Mouse (Mus musculus) cerebellum, adult 2 months (tissue): Measurements from ENCODE around the gene Hist2h4. TPM values are rescaled to one million over a fixed set of nuclear protein-coding genes. Genes with fewer than 3 reads are reported as not detected.
A peak's percentile ranks its signal among the peaks of the same experiment; 100 is the strongest.

Experiments
- DNase-seq, 2 experiments: peaks; one replicate each; pipeline ENCODE4 v3.0.0; 2021
- H3K27ac ChIP-seq: fragments of 200-500 bp; 2 replicates; pipeline ENCODE4 v1.5.1; 2012; ENCODE audit warnings: low read length, control low read depth, inconsistent platforms; ENCODE audit not compliant: insufficient read depth
- H3K27me3 ChIP-seq: fragments of 200-500 bp; 2 replicates; pipeline ENCODE4 v1.6.1; 2012; ENCODE audit warnings: inconsistent platforms, mild to moderate bottlenecking, low read length, moderate library complexity; ENCODE audit not compliant: control insufficient read depth, insufficient read depth
- H3K4me1 ChIP-seq: fragments of 200-500 bp; 2 replicates; pipeline ENCODE4 v1.6.1; 2011; ENCODE audit warnings: low read length; ENCODE audit not compliant: control insufficient read depth, insufficient read depth
- H3K4me3 ChIP-seq: fragments of 200-500 bp; replicated peaks from 2 replicates; pipeline ENCODE3; 2011; ENCODE audit warnings: mild to moderate bottlenecking, low read depth, low read length, control low read depth; ENCODE audit not compliant: insufficient read depth
- CTCF ChIP-seq: fragments of 200-500 bp; IDR thresholded peaks from 2 replicates; pipeline ENCODE4 v1.5.1; 2011; ENCODE audit warnings: low read depth, mild to moderate bottlenecking, control low read depth, low read length, moderate library complexity, borderline replicate concordance; ENCODE audit not compliant: insufficient read depth
- POLR2A ChIP-seq: fragments of 200-500 bp; IDR thresholded peaks from 2 replicates; pipeline ENCODE4 v1.6.1; 2011; ENCODE audit warnings: low read length, control low read depth, borderline replicate concordance; ENCODE audit not compliant: insufficient read depth
- WGBS: fragments of 180-500 bp; shearing (Covaris S2); methylation state at CpG from one replicate; pipeline ENCODE4 v1.1.7; 2018; 5-methylcytosine and 5-hydroxymethylcytosine counted together
- polyA plus RNA-seq: library from polyadenylated mRNA; depleted of rRNA; stranded (reverse); fragments of >200 nt; gene quantifications from 2 replicates; pipeline ENCODE4 v1.2.3, GENCODE M21; 2012; rRNA removed

The Hist2h4 gene
- 6.2 and 8.7 TPM in 2 replicates for polyA plus RNA-seq

DNA sequence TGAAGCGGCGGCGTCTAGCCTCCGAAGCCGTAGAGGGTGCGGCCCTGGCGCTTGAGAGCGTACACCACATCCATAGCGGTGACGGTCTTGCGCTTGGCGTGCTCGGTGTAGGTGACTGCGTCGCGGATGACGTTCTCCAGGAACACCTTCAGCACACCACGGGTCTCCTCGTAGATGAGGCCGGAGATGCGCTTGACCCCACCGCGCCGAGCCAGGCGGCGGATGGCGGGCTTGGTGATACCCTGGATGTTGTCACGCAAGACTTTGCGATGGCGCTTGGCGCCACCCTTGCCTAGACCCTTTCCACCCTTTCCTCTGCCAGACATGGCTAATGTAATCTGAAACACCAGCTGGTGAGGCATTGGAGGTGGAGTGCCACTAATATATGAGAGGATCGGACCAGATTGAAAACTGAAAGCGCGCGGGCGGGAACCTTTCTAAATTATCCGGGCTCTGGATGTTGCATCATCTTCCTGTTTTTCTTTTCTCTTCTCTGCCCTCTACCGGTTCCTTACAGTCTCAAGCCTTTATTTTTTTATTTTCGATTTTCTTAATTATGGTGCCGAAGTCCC, at the start of gene Hist2h4:
TSS of gene Hist2h4 (minus strand) at position 333 of the 572 bp plus-strand sequence.
- no peaks in the 10 kb centered on the region for H3K27me3 ChIP-seq
- no peak; the same call in 1 of the 2 replicates for TF ChIP-seq CTCF
- peak; percentile 100 for TF ChIP-seq POLR2A
- peak; percentile 98 to 99 for DNase-seq
- H3K27ac ChIP-seq, result peak within 1 kb of the TSS; percentile 91
- under 1% methylated on average over 40 of the region's 40 CpGs for whole genome bisulfite sequencing
- H3K4me3 ChIP-seq, result peak within 1 kb of the TSS; percentile 72
- peaks cover 6% of the 10 kb centered on the region; the same call in 1 of the 2 replicates for H3K4me1 ChIP-seq

DNA sequence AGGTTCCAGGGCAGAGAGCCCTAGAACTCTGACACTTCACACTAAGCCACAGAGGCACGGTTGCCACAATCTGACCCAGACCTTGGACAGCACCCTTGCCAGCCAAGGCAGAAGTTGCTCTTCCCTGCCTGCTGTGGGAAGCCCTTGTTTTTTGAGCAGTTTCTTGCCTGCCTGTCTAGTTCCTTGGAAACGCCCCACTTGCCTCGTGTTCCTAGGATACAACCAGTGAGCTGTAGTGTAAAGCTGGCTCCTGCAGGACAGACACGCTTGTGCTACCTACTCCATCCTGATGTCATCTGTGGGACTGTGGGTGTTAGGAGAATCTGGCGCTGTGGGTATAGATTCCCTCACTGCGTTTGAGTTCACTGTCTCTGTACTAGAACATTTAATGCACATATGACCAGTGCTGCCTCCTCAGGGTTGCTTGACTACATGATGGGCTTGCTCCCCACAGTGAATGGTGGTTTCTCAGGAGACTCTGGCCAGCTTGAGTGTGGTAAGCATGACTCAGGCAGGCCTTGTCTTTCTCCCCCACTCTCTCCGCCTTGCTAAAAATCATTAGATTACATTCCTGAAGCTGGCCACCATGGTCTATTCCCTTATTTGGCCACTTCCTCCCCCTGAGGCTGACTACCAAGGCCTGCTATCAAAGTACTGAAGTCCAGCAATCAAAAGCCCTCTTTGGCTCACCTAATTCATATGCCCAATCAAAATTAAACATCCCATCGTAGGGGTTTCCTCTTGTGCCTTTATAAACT, 49.4 kb upstream of the Hist2h4 start:
- TF ChIP-seq CTCF (no peak), POLR2A (no peak)
- Histone ChIP-seq H3K4me3 (no peak overlapping the region), H3K4me1 (no peaks in the 10 kb centered on the region), H3K27me3 (no peaks in the 10 kb centered on the region), H3K27ac (no peak overlapping the region)
- WGBS, result 29% methylated on average over 8 of the region's 8 CpGs
- peak in 1 of 2 experiments; percentile 5 for DNase-seq

DNA sequence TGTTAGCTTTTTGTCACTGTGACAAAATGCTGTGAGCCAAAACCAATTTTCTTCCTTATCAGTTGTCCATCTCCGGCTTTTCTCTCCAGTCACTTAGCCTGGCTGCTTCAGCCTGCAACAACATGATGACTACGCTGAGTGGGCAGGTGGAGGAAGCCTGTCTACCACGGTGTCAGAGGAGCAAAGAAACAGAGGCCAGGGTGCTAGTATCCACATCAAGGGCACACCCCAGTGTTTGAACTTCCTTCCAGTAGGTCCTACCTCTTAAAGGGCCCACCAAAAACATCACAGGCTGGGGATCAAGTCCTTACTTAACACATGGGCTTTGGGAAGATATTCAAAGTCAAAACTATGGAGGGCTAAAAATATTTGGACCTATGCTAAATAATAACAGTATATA, 46.3 kb upstream of the Hist2h4 start:
- 66% methylated on average over 3 of the region's 3 CpGs for WGBS
- Histone ChIP-seq H3K27ac (no peak overlapping the region), H3K4me1 (no peaks in the 10 kb centered on the region), H3K4me3 (no peak overlapping the region), H3K27me3 (no peaks in the 10 kb centered on the region)
- TF ChIP-seq POLR2A (no peak), CTCF (no peak)
- no peak for DNase-seq

DNA sequence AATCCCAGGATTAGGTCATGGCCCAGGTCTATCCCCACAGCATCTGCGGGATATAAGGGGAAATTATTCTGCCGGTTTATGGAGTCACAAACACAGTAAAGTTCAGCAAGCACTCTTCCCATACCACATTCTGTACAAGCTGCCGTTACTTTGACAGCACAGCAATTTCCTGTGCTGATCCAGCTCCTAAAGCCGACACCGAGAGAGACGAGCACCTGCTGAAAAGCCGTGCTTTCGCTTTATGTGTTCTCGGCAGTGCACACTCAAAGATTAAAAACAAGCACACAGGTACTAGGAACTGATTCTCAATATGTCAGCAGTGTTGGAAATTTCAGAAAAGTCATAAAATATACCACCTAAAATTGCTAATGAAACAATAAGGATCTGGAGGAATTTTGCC, 43.4 kb upstream of the Hist2h4 start:
- no peak overlapping the region for H3K27ac ChIP-seq
- WGBS, result 70% methylated on average over 9 of the region's 9 CpGs
- no peak for TF ChIP-seq CTCF
- TF ChIP-seq POLR2A, result no peak

DNA sequence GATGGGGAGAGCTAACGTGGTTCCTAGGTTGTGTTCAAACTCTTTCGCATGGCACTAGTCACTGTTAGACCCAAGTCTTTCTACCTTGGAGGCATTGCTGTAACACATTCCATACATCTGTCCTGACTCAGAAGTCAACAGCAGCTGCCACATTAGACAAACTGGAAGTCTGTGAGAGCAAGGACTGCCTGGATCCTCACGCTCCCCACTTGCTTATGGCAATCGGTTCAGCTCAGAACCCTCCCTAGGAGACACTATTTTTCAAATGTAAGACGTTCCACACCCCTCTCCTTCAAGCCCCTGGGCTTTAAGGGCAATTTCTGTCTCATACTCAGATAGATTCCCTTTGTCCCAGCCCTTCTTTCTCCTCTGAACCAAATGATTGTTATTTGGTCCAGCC, 39.0 kb upstream of the Hist2h4 start:
- no peak overlapping the region for H3K4me3 ChIP-seq
- no peak overlapping the region for H3K27ac ChIP-seq
- 85% methylated on average over 5 of the region's 5 CpGs for WGBS
- H3K4me1 ChIP-seq, result no peaks in the 10 kb centered on the region
- DNase-seq, result no peak
- no peak for TF ChIP-seq CTCF
- no peak for TF ChIP-seq POLR2A
- no peaks in the 10 kb centered on the region; the same call in 1 of the 2 replicates for H3K27me3 ChIP-seq

More for the DNA sequence above, 43.4 kb upstream of the Hist2h4 start:
- no peaks in the 10 kb centered on the region for H3K4me1 ChIP-seq
- H3K27me3 ChIP-seq, result no peaks in the 10 kb centered on the region
- no peak overlapping the region for H3K4me3 ChIP-seq
- DNase-seq, result no peak

DNA sequence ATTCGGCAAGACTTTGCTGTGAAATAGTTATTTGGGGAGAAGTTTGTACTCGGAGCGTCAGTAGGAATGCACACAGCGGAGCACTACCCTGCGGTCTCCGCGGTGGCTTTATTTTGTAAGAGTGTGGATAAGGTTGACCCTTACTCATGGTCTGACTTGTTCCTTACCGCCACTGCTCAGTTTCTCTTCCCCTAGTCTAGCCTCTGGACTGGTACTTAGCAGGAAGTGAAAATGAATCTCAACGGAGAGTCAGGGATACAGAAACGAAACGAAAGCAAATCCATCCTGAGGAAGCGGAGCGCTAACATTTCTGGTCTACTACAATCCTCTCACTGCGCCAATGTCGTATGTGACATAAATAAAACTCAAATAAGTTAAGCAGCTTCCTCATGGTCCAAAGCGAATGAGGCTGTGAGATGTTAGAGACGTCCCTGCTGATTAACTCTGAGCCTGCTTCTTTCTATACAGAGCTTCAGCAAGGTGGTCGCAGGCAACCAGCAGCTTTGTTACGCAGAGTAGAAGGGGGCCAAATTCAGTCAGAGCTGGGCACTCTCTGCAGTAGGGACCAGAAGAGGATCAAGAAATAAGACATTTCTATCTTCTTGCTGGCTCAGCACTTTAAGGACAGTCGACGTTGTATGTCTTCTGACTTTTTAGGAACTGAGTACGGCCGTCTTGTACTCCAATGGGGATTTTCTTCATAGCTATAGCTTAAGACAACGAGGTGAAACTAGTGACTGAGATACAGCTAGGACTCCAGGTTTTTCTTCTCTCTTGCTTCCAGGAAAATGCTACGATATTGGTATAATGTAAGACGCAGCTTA, 37.8 kb upstream of the Hist2h4 start:
- no peaks in the 10 kb centered on the region; the same call in 1 of the 2 replicates for H3K27me3 ChIP-seq
- no peak overlapping the region for H3K27ac ChIP-seq
- no peaks in the 10 kb centered on the region for H3K4me1 ChIP-seq
- TF ChIP-seq CTCF (no peak), POLR2A (no peak)
- no peak for DNase-seq
- WGBS, result 77% methylated on average over 26 of the region's 26 CpGs
- no peak overlapping the region for H3K4me3 ChIP-seq

DNA sequence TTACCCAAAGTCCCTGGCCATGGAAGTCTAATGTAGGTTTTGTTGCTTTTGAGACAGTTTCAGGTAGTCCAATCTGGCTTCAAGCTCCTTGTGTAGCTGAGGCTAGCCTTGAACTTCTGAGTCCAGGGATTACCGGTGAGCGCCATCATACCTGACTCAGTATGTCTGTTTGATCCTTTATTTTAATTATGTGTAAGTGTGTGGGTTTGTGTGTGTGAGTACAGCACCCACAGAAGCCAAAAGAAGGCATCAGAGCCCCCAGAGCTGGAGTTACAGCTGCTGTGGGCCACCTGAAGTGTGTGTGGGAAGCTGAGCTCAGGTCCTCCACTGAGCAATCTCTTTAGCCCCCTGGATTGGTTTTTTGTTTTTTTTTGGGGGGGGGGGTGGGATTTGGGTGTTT, 36.5 kb upstream of the Hist2h4 start:
- Histone ChIP-seq H3K4me1 (no peaks in the 10 kb centered on the region), H3K4me3 (no peak overlapping the region), H3K27ac (no peak overlapping the region), H3K27me3 (no peaks in the 10 kb centered on the region; the same call in 1 of the 2 replicates)
- WGBS, result 95% methylated on average over 2 of the region's 2 CpGs
- no peak for DNase-seq
- TF ChIP-seq CTCF, result no peak
- no peak for TF ChIP-seq POLR2A

DNA sequence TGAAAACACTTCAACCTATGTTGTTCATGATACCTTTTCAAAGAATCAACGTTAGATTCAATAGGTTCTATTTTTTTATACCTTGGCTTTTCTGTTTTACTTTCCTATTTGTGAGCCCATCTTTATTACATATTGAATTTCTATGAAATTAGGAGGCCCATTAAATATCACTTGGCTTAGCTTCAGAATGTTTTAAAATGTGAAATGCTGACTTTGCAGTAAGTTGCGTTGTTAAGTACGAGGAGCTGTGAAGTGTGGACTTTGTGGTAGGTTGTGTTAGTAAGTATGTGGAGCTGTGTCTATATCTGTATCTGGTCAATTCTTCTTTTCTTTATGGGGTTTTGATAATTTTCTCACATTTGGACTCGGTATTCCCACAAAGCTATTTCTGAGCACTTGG, 35.2 kb upstream of the Hist2h4 start:
- Histone ChIP-seq H3K4me3 (no peak overlapping the region), H3K4me1 (no peaks in the 10 kb centered on the region), H3K27me3 (no peaks in the 10 kb centered on the region; the same call in 1 of the 2 replicates), H3K27ac (no peak overlapping the region)
- no peak for DNase-seq
- WGBS, result 90% methylated on average over 4 of the region's 4 CpGs
- TF ChIP-seq POLR2A, result no peak
- TF ChIP-seq CTCF, result no peak
